Mouse (Mus musculus) liver, embryonic 15.5 days (tissue): Measurements from ENCODE around the gene Rcn1. TPM values are rescaled to one million over a fixed set of nuclear protein-coding genes. Genes with fewer than 3 reads are reported as not detected.

ENCODE experiments used
- ATAC-seq: fragments of 200-750 bp; cut with Nextera tagmentation; 2 replicates; pipeline ENCODE4 v1.8.0; 2017; ENCODE audit warnings: moderate number of reproducible peaks, mild to moderate bottlenecking, moderate library complexity; ENCODE audit not compliant: insufficient read depth
- H3K27ac ChIP-seq: fragments of 300-500 bp; sonication (generic); replicated peaks from 2 replicates; pipeline ENCODE4 v1.5.1; 2015; ENCODE audit warnings: mild to moderate bottlenecking, inconsistent platforms
- H3K27me3 ChIP-seq: fragments of 300-500 bp; sonication (generic); 2 replicates; pipeline ENCODE4 v1.6.1; 2015; ENCODE audit warnings: mild to moderate bottlenecking, inconsistent platforms
- H3K36me3 ChIP-seq: fragments of 300-500 bp; sonication (generic); replicated peaks from 2 replicates; pipeline ENCODE4 v1.6.1; 2015; ENCODE audit warnings: moderate library complexity, mild to moderate bottlenecking, inconsistent platforms
- H3K4me1 ChIP-seq: fragments of 300-500 bp; sonication (generic); replicated peaks from 2 replicates; pipeline ENCODE4 v1.6.1; 2015; ENCODE audit warnings: inconsistent platforms
- H3K4me2 ChIP-seq: fragments of 300-500 bp; sonication (generic); 2 replicates; pipeline ENCODE4 v1.6.1; 2015; ENCODE audit warnings: moderate library complexity, mild to moderate bottlenecking, inconsistent platforms
- H3K4me3 ChIP-seq: fragments of 300-500 bp; sonication (generic); replicated peaks from 2 replicates; pipeline ENCODE4 v1.5.1; 2015; ENCODE audit warnings: mild to moderate bottlenecking, inconsistent platforms
- H3K9ac ChIP-seq: fragments of 300-500 bp; sonication (generic); 2 replicates; pipeline ENCODE4 v1.6.1; 2015; ENCODE audit warnings: moderate library complexity, mild to moderate bottlenecking, inconsistent platforms
- H3K9me3 ChIP-seq: fragments of 300-500 bp; sonication (generic); replicated peaks from 2 replicates; pipeline ENCODE4 v1.6.1; 2016; ENCODE audit warnings: inconsistent platforms
- WGBS: fragments of 180-500 bp; shearing (Covaris S2); methylation state at CpG from one replicate; pipeline ENCODE4 v1.1.7; 2015; ENCODE audit warnings: mixed read lengths; ENCODE audit not compliant: insufficient replicate concordance; 5-methylcytosine and 5-hydroxymethylcytosine counted together
- polyA plus RNA-seq: library from polyadenylated mRNA; unstranded; fragments of >200 nt; fragmentation: Nextera tagmentation; extraction: Ambion mirVana; gene quantifications from 2 replicates; pipeline ENCODE4 v1.2.1, GENCODE M21; 2015

The Rcn1 gene
- polyA plus RNA-seq, 1 experiment from 2014 or later: 16.9 TPM

DNA sequence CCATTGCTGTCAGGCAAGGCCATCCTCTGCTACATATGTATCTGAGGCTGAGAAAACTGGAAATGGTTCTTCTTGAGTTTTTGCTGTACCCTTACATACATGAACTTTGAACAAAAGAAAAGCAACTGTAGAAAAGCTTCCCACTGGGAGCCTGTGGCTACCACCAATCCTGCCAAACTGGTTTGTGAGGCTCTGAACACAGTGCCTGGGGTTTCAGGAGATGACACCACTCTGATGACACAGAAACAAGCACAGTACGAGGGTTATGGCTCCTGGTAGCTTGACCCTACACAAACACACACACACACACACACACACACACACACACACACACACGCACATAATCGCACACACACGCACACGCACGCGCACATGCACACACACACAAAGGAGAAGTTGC, 23.9 kb downstream of the Rcn1 start:
- H3K36me3 ChIP-seq: no peaks in the 10 kb centered on the region
- no peak overlapping the region for H3K4me2 ChIP-seq
- H3K9ac ChIP-seq: no peak overlapping the region
- peaks cover 11% of the 10 kb centered on the region for H3K27me3 ChIP-seq
- no peaks in the 10 kb centered on the region for H3K9me3 ChIP-seq
- H3K4me1 ChIP-seq: 0 out of 2 replicates have a peak, but pooled peaks cover 6% of the 10 kb centered on the region
- no peak overlapping the region for H3K4me3 ChIP-seq
- no peak overlapping the region for H3K27ac ChIP-seq
- no peak for ATAC-seq
- 71% methylated on average over 7 of the region's 7 CpGs for WGBS

DNA sequence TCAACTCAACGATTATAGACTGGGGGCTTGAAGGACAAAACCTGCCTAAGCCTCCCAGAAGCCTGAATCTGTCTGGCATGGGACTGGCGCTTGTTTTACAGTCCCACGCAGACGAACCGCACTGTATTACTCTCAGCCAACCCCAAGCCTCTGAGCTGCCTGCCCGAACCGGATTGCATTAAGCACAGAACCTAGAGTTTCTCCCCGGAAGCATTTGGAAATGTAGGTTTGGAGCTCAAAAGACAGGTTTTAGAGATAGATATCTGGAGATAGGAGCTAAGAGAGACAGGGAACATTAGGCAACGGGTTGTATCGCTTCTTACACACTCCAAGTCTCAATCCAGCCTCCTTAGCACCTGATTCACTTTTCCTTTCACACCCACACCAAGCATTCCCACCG, 25.5 kb downstream of the Rcn1 start:
- H3K4me1 ChIP-seq: no peaks in the 10 kb centered on the region
- no peak overlapping the region for H3K4me2 ChIP-seq
- H3K27ac ChIP-seq: no peak overlapping the region
- H3K4me3 ChIP-seq: no peak overlapping the region
- peaks cover 11% of the 10 kb centered on the region for H3K27me3 ChIP-seq
- H3K9me3 ChIP-seq: no peaks in the 10 kb centered on the region
- 68% methylated on average over 11 of the region's 11 CpGs for WGBS
- H3K9ac ChIP-seq: no peak overlapping the region
- no peak for ATAC-seq
- H3K36me3 ChIP-seq: no peaks in the 10 kb centered on the region

DNA sequence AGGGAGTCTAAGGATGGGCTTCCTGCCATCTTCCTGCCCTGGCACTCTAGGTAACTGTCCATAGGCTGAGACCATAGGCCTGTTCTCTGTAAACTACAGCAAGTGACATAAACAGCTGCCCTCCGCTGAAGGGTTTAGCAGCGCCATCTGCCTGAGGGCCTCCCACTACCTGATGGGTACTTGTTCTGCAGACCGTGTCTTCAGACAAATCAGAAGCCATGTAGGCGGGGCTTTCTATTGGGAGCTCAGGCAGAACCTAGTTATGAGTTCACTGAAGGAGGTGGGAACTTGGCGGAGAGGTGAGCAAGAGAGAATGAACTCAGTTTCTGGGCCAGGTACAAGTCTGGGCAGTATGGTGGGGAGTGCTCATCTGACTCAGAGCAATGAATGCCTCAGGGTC, 26.4 kb downstream of the Rcn1 start:
- H3K36me3 ChIP-seq: no peaks in the 10 kb centered on the region
- no peaks in the 10 kb centered on the region for H3K4me1 ChIP-seq
- no peak overlapping the region for H3K4me3 ChIP-seq
- H3K9me3 ChIP-seq: no peaks in the 10 kb centered on the region
- no peak overlapping the region for H3K4me2 ChIP-seq
- no peak overlapping the region for H3K9ac ChIP-seq
- no peak for ATAC-seq
- peaks cover 11% of the 10 kb centered on the region for H3K27me3 ChIP-seq
- no peak overlapping the region for H3K27ac ChIP-seq
- WGBS: 64% methylated on average over 5 of the region's 5 CpGs

DNA sequence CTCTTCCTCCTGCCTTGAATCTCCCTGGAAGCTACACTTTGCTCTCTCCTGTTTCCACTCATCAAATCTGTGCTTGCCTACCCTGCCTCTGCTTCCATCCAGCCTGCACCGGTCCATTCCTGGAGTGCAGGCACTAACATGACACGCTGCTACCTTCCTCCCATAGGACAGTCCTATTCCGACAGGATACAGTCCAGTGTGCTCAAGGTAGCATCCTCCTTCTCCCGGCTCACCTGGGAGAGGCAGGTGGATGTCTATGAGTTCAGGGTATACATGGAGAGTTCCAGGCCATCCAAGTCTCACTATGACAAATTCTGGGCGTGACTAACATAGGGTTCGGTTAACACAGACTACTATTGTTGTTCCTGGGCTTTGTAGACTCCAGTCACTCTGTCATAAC, 27.0 kb downstream of the Rcn1 start:
- no peak overlapping the region for H3K27ac ChIP-seq
- H3K9ac ChIP-seq: no peak overlapping the region
- no peak for ATAC-seq
- H3K9me3 ChIP-seq: no peaks in the 10 kb centered on the region
- no peaks in the 10 kb centered on the region for H3K4me1 ChIP-seq
- no peak overlapping the region for H3K4me2 ChIP-seq
- no peak overlapping the region for H3K4me3 ChIP-seq
- WGBS: 75% methylated on average over 6 of the region's 6 CpGs
- peaks cover 11% of the 10 kb centered on the region for H3K27me3 ChIP-seq
- H3K36me3 ChIP-seq: no peaks in the 10 kb centered on the region

DNA sequence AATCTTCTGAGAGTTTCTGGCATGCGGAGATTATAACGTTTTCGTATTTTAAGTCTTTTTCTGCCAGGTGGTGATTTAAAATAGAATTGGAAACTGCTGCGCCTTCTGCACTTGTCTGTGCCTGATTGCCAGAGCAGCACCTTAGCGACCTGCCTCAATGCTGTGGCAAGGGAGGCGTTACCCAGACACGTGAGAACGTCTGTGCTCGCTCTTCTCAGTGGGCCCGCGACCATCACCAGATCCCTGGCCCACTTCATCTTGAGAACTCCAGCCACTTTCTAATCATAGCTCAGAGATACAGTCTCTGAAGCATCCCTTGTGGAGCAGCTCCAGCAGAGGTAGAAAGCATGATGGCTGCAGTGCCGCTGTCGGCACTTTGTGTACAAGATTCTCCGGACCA, 28.4 kb downstream of the Rcn1 start:
- Histone ChIP-seq H3K4me1 (no peaks in the 10 kb centered on the region), H3K4me3 (no peak overlapping the region), H3K36me3 (no peaks in the 10 kb centered on the region), H3K9me3 (no peaks in the 10 kb centered on the region), H3K4me2 (no peak overlapping the region), H3K27me3 (peaks cover 11% of the 10 kb centered on the region), H3K9ac (no peak overlapping the region), H3K27ac (no peak overlapping the region)
- 31% methylated on average over 14 of the region's 14 CpGs for WGBS
- no peak for ATAC-seq

DNA sequence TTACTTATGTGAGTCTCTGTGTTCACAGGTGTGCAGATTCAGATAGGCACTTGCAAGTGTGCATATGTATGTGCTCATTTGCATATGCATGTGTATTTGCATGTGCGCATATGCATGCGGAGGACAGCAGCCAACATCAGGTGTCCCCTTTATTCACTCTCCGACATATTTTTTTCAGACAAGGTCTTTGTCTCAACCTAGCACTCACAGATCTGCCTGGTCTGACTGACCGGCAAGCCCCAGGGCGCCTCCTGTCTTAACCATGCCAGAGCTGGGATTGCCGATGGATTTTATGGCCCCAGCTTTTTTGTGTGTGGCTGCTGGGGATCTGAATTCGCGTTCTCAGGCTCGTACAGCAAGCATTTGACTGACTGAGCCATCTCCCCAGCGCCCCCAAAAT, 28.9 kb downstream of the Rcn1 start:
- Histone ChIP-seq H3K4me3 (no peak overlapping the region), H3K9ac (no peak overlapping the region), H3K9me3 (no peaks in the 10 kb centered on the region), H3K27me3 (peaks cover 11% of the 10 kb centered on the region), H3K36me3 (no peaks in the 10 kb centered on the region), H3K4me2 (no peak overlapping the region), H3K4me1 (no peaks in the 10 kb centered on the region), H3K27ac (no peak overlapping the region)
- 26% methylated on average over 10 of the region's 10 CpGs for WGBS
- no peak for ATAC-seq

DNA sequence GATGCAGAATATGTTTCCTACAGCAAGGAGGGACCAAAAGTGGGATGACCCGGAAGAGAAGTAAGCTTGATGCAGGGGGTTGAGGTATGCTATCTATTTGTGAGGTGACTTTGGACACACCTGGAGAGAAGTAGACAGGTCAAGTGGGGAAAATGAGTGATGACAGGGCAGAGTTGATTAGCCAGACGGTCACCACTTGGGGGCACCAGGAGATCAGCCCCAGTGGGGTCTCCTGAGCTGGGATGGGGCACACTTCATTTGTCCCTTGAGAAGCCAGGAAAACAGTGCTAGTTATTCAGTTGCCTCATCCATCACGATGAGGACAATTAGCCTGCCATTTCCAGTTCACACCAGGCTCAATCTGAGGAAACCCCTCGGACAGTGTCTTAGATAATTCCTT, 31.5 kb downstream of the Rcn1 start:
- H3K9ac ChIP-seq: no peak overlapping the region
- H3K9me3 ChIP-seq: no peaks in the 10 kb centered on the region
- H3K27me3 ChIP-seq: peaks cover 11% of the 10 kb centered on the region
- no peak overlapping the region for H3K4me3 ChIP-seq
- H3K27ac ChIP-seq: no peak overlapping the region
- no peak overlapping the region for H3K4me2 ChIP-seq
- no peak for ATAC-seq
- H3K36me3 ChIP-seq: no peaks in the 10 kb centered on the region
- H3K4me1 ChIP-seq: no peaks in the 10 kb centered on the region
- WGBS: 27% methylated on average over 4 of the region's 4 CpGs

DNA sequence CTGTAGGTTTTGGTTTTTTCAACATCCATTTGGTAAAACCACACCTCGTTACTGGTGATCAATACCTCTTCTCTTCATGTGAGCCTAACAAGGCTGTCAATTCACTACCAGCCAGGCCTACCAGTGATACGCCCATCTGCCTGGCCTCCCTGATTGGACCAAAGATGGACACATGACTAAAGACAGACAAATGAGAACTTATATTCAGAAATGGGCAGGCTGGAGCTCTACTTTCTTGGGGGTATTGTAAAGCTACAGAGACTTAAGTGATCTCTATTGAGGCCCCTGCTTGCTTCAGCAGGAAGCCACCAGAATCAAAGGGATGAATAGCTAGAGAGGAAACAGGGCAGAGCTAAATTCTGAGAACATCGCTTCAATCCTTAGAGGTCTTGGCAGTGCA, 41.1 kb downstream of the Rcn1 start:
- no peak for ATAC-seq
- Histone ChIP-seq H3K9ac (no peak overlapping the region), H3K4me3 (no peak overlapping the region), H3K27ac (no peak overlapping the region), H3K4me1 (no peaks in the 10 kb centered on the region), H3K27me3 (no peaks in the 10 kb centered on the region), H3K9me3 (no peaks in the 10 kb centered on the region), H3K4me2 (no peak overlapping the region), H3K36me3 (no peaks in the 10 kb centered on the region)
- 61% methylated on average over 3 of the region's 3 CpGs for WGBS

DNA sequence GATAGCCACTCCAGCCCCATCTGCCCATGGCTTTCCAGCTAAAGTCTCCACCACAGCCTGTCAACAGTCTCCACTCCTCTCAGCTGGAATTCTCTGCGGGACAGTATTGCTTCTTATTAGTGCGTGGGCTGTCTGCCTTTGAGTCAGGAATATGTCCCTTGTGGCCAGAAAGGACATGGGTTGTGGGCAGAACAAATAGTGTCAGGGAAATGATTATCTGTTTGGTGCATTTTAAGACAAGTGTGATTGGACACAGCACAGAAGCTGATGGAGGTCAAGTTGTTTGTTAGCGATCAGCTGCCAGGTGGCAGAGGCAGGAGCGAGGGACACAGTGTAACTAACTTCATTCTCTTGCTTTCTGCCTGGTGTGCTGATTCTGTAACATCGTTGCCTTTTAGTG, 42.3 kb downstream of the Rcn1 start:
- no peak for ATAC-seq
- Histone ChIP-seq H3K9me3 (no peaks in the 10 kb centered on the region), H3K4me2 (no peak overlapping the region), H3K4me1 (no peaks in the 10 kb centered on the region), H3K9ac (no peak overlapping the region), H3K4me3 (no peak overlapping the region), H3K36me3 (no peaks in the 10 kb centered on the region), H3K27me3 (no peaks in the 10 kb centered on the region), H3K27ac (no peak overlapping the region)
- 53% methylated on average over 5 of the region's 5 CpGs for WGBS

DNA sequence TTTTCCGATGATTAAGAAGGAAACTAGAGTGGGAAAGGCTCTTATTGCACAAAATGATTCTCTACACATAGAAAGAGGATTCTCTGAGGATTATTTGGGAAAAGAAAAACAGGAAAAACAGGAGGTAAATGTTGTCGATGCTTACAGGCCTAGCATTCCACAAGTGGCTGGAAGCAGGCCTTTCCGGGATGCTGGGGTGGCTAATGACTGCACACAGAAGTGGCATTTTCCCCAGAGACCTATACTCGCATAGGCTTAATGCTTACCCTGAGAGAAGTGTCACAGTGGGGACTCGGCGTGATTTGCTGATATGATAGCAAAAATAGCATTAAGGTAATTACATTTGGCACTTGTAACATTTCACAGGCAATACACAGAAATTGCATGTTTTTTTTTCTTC, 50.2 kb downstream of the Rcn1 start:
- ATAC-seq: no peak
- H3K36me3 ChIP-seq: no peaks in the 10 kb centered on the region
- H3K27me3 ChIP-seq: no peaks in the 10 kb centered on the region

DNA sequence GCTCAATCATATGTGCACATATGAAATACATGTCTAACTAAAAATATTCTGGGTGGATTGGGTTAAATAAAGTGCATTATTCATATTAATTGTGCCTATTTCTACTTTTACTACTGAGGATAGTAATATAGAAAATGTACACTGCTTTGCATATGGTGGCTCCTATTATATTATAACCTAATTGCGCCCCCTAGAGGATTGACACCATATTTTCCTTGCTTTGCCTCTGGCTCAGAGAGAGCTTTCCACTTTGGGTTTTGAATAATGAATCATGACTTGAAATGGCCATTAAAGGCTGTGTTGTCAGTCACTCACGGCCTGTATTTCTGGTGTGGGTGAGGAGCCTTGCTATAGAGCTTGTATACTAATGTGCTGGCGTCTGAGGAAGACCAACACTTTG, 59.1 kb downstream of the Rcn1 start:
- H3K9ac ChIP-seq: no peak overlapping the region
- H3K4me2 ChIP-seq: no peak overlapping the region
- H3K27ac ChIP-seq: no peak overlapping the region
- H3K9me3 ChIP-seq: no peaks in the 10 kb centered on the region
- ATAC-seq: no peak
- H3K27me3 ChIP-seq: no peaks in the 10 kb centered on the region
- WGBS: 43% methylated on average over 3 of the region's 3 CpGs
- no peaks in the 10 kb centered on the region for H3K36me3 ChIP-seq
- H3K4me1 ChIP-seq: no peaks in the 10 kb centered on the region
- H3K4me3 ChIP-seq: no peak overlapping the region

More for the DNA sequence above, 50.2 kb downstream of the Rcn1 start:
- Histone ChIP-seq H3K4me2 (no peak overlapping the region), H3K9ac (no peak overlapping the region), H3K9me3 (no peaks in the 10 kb centered on the region), H3K4me3 (no peak overlapping the region), H3K27ac (no peak overlapping the region), H3K4me1 (no peaks in the 10 kb centered on the region)
- 68% methylated on average over 6 of the region's 6 CpGs for WGBS

DNA sequence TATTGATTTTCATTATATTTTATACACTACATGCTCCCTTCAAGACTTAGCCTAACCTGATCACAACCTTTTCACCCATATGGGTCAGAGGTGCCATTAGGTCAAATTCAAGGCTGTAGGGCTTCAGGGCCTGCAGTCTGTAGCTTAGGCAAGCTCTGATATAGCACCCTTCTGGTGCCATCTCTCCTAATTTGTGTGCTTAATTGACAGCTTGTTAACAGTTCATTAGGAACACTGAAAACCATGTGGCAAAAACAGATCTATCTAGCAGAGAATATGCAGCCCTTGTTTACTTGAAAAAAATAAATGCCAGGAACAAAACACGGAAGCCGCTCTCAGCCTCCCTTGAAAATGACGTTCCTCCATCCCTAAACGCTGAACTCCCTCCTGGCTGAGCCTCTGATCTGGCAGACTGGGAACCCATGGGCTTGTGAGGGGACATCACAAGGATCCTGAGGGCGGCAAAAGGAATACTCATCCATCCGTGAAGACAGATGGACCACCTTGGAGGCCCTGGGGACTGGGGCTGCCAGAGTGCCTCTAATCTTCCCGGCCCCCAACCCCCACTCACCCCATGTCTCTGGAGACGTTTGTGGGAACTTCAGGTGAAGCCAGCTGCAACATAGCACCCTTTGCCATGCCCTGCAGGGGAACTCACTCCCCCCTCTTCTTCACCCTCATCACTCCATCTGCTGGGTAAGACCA, 61.8 kb downstream of the Rcn1 start:
- Histone ChIP-seq H3K27ac (no peak overlapping the region), H3K27me3 (no peaks in the 10 kb centered on the region), H3K4me3 (no peak overlapping the region), H3K9ac (no peak overlapping the region), H3K9me3 (no peaks in the 10 kb centered on the region), H3K36me3 (no peaks in the 10 kb centered on the region), H3K4me2 (no peak overlapping the region), H3K4me1 (no peaks in the 10 kb centered on the region)
- no peak for ATAC-seq
- 28% methylated on average over 8 of the region's 8 CpGs for WGBS
